Mouse (Mus musculus) liver, postnatal 0 days (tissue): ENCODE data around the gene Ramp3.

Source experiments
- CTCF ChIP-seq: sonication (generic); IDR thresholded peaks from 2 replicates; pipeline ENCODE4 v1.5.1; 2016; ENCODE audit warnings: antibody characterized with exemption, low read depth
- EP300 ChIP-seq: IDR thresholded peaks from 2 replicates; pipeline ENCODE4 v1.6.1; 2016; ENCODE audit warnings: antibody characterized with exemption, low read depth, mild to moderate bottlenecking

GRCm38 (mm10) chr11:6669041-6669440 is 10.7 kb downstream of the Ramp3 start:
- no peak for TF ChIP-seq CTCF
- TF ChIP-seq EP300 = no peak
